ENCODE assay signal across 10 mouse cellular contexts in the genomic region with DNA sequence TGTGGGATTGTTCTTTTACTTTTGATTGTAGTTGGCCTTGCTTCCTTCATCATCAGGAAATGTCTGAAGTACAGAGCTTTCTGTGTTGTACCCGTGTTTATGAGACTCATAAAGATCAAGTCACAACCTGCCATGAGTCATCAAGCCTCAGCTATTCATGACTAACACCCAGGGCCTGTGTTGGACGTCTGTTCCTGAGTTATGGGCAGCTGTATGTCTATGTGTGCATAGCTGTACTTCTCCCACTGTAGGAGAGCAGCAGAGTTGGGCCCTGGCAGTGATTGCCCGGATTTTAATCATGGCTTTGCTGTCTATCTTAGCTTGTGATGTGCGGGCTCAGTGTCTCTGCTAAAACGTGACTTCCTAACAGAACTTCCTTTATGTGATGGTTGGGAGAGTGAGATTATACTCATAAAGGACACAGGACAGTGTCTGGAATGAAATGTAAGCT. TPM values are rescaled to one million over a fixed set of nuclear protein-coding genes. Genes with fewer than 3 reads are reported as not detected.
DNase-seq lines count a peak whose midpoint lies in the region; ATAC-seq and TF ChIP-seq lines count a peak whose summit lies in the region.
"Had no signal": no experiment of that assay in that cellular context is flagged by ENCODE, and none has a peak within 500 bp of the region (broad histone marks: within the 10 kb centered on the region; RNA-seq: fewer than 3 reads in every experiment).

No protein-coding gene starts in this region.

- no peak for TF ChIP-seq POLR2A in CH12.LX (IDR thresholded peaks at IDR 0.05; ENCODE audit: low read depth, low read length)

- H3K4me2 ChIP-seq in heart, postnatal 0 days (ENCODE audit: low read depth, low read length) = no peak overlapping the region
- no peak overlapping the region for H3K4me2 ChIP-seq in CH12.LX (ENCODE audit: insufficient read depth, low read depth, poor library complexity, severe bottlenecking)
- H3K4me2 ChIP-seq: midbrain, embryonic 11.5 days had no signal

- H3K9ac ChIP-seq in heart, postnatal 0 days (replicated peaks; ENCODE audit: low read depth, low read length) = no peak overlapping the region
- no peak overlapping the region for H3K9ac ChIP-seq in CH12.LX (ENCODE audit: insufficient read depth, low read depth)

- no peak for TF ChIP-seq RAD21 in CH12.LX (IDR thresholded peaks at IDR 0.05; ENCODE audit: low read depth, low read length)

- TF ChIP-seq CTCF in heart, postnatal 0 days (IDR thresholded peaks at IDR 0.05; ENCODE audit: low read depth) = no peak
- no peak for TF ChIP-seq CTCF in CH12.LX (conservative IDR thresholded peaks at IDR 0.05 in 1 of 2, IDR thresholded peaks at IDR 0.05 in 1 of 2; ENCODE audit: low read depth in 2 of 2, low read length in 2 of 2)

- no peaks in the 10 kb centered on the region for H3K27me3 ChIP-seq in heart, postnatal 0 days (ENCODE audit: control insufficient read depth, insufficient read depth, low read length)
- H3K27me3 ChIP-seq in CH12.LX (replicated peaks) = no peaks in the 10 kb centered on the region

- H3K9me3 ChIP-seq in heart, postnatal 0 days (replicated peaks; ENCODE audit: control insufficient read depth, low read length) = no peaks in the 10 kb centered on the region
- no peaks in the 10 kb centered on the region for H3K9me3 ChIP-seq in CH12.LX (replicated peaks; ENCODE audit: low read length)

- H3K27ac ChIP-seq in heart, postnatal 0 days (ENCODE audit: low read depth) = peak overlapping the region; percentile 46; the same call in 1 of the 2 replicates
- H3K27ac ChIP-seq in CH12.LX (ENCODE audit: insufficient read depth, low read depth) (peak overlapping the region; percentile 20; the same call in 1 of the 2 replicates), macrophage (peak overlapping the region; percentile 97)

- TF ChIP-seq EP300 in heart, postnatal 0 days (IDR thresholded peaks at IDR 0.05; ENCODE audit: low read depth) = no peak
- TF ChIP-seq EP300 in CH12.LX (IDR thresholded peaks at IDR 0.05; ENCODE audit: low read length) = no peak

- ATAC-seq in heart, postnatal 0 days (ENCODE audit: insufficient read depth, low read depth) = no peak

- H3K4me1 ChIP-seq in heart, postnatal 0 days (ENCODE audit: control insufficient read depth, insufficient read depth) = no peaks in the 10 kb centered on the region
- H3K4me1 ChIP-seq in CH12.LX (ENCODE audit: control insufficient read depth in 1 of 2, insufficient read depth in 2 of 2) = peaks cover 9 to 78% of the 10 kb centered on the region in 2 experiments

- 54% methylated on average over 5 of the region's 5 CpGs for WGBS in heart, postnatal 0 days
- WGBS in macrophage (ENCODE audit: missing documents) = 17% methylated on average over 5 of the region's 5 CpGs

- no peak for DNase-seq in heart, postnatal 0 days (ENCODE audit: low spot score)
- DNase-seq in heart, adult 9 months (ENCODE audit: low spot score in 2 of 2) = no peak
- no peak for DNase-seq in CH12.LX (ENCODE audit: extremely low read depth)
- peak; percentile 14 for DNase-seq in c-Kit-positive CD71-positive TER-119-positive erythroid progenitor cells, embryonic 14.5 days (ENCODE audit: low spot score)
- DNase-seq in testis, postnatal 10 days (ENCODE audit: low spot score) = no peak
- no peak for DNase-seq in cerebellum, postnatal 14 days
- DNase-seq: left cerebral cortex, postnatal 4 days had no signal

- H3K79me2 ChIP-seq in CH12.LX (replicated peaks; ENCODE audit: control insufficient read depth, extremely low read depth, insufficient read depth, poor library complexity, severe bottlenecking) = peaks cover 21% of the 10 kb centered on the region; the same call in 1 of the 2 replicates
- H3K79me2 ChIP-seq in macrophage (ENCODE audit: inconsistent target) = peaks cover 68% of the 10 kb centered on the region

- in situ Hi-C loops in CH12.LX (cut with MboI; ENCODE audit: low pct_ligation_motif_present, low pct_unique_long_range_greater_than_20kb, low sequenced_read_pairs) = no loop called here

- H3K36me3 ChIP-seq in heart, postnatal 0 days (replicated peaks; ENCODE audit: control insufficient read depth, insufficient read depth, low read length) = peaks cover 90% of the 10 kb centered on the region
- H3K36me3 ChIP-seq in CH12.LX (replicated peaks in 1 of 2; ENCODE audit: control insufficient read depth in 1 of 2, insufficient read depth in 1 of 2, low read length in 1 of 2) (peaks cover 83 to 91% of the 10 kb centered on the region in 2 experiments), macrophage (ENCODE audit: inconsistent target) (peaks cover 57% of the 10 kb centered on the region)

- no peak overlapping the region for H3K4me3 ChIP-seq in heart, postnatal 0 days (ENCODE audit: low read depth, low read length)
- H3K4me3 ChIP-seq in CH12.LX (replicated peaks in 1 of 3; ENCODE audit: low read depth in 2 of 3, low read length in 2 of 3, poor library complexity in 1 of 3) = no peak overlapping the region
- no peak overlapping the region for H3K4me3 ChIP-seq in macrophage (ENCODE audit: inconsistent target)

- dilution Hi-C loops in CH12.LX (cut with MboI; ENCODE audit: extremely low pct_ligation_motif_present, extremely low pct_unique_long_range_greater_than_20kb, low sequenced_read_pairs) = no loop called here

TF ChIP-seq in CH12.LX, 34 proteins besides CTCF, POLR2A, EP300 and RAD21:
- no peak for TF ChIP-seq RCOR1 (conservative IDR thresholded peaks at IDR 0.05; ENCODE audit: low read depth, low read length)
- no peak for TF ChIP-seq NRF1 (IDR thresholded peaks at IDR 0.05; ENCODE audit: low read depth, low read length)
- TF ChIP-seq ZC3H11A (IDR thresholded peaks at IDR 0.05; ENCODE audit: low read depth, low read length) = no peak
- TF ChIP-seq SIN3A (IDR thresholded peaks at IDR 0.05; ENCODE audit: low read length) = no peak
- no peak for TF ChIP-seq TCF12 (IDR thresholded peaks at IDR 0.05; ENCODE audit: low read depth, low read length)
TF ChIP-seq in CH12.LX: peak in this region for 0.

RNA-seq across cellular contexts. Expression of a gene that starts 31.3 kb away (rescaled TPM):
- 44.4 and 102 TPM in 2 replicates for total RNA-seq in heart, postnatal 0 days (2014; rRNA removed; ENCODE audit: low replicate concordance)
- 49.8 and 53.6 TPM in 2 replicates for polyA plus RNA-seq in heart, postnatal 0 days (2015; fragmentation: Nextera tagmentation; extraction: Ambion mirVana)
- total RNA-seq in CH12.LX (2012; rRNA removed) = 46.8 and 49.2 TPM in 2 replicates
- total RNA-seq in CH12.LX (2014; rRNA removed) = 81.1 and 82.0 TPM in 2 replicates
- polyA plus RNA-seq in CH12.LX (2012; ENCODE audit: insufficient read length, low read depth) = 28.3 and 35.7 TPM in 2 replicates
- total RNA-seq in macrophage (2018; cell fraction: chromatin; rRNA removed) = 1,000 to 10,000 TPM in 14 of 26 experiments, 100 to 1,000 TPM in 12; 263 to 1,825 (median 1,068) TPM
- total RNA-seq in macrophage (2018; cell fraction: cytosol; rRNA removed) = 100 to 1,000 TPM in 22 of 26 experiments, 10 to 100 TPM in 4; 87.0 to 559 (median 288) TPM
- 1,000 to 10,000 TPM in 17 of 26 experiments, 100 to 1,000 TPM in 9; 365 to 1,587 (median 1,196) TPM for total RNA-seq in macrophage (2018; cell fraction: nucleus; rRNA removed)
- 53.3 to 68.2 TPM (median 67.9 TPM) in 3 replicates for polyA plus RNA-seq in macrophage (2018)

RNA-seq across cellular contexts. Expression of a gene that starts 46.8 kb away (rescaled TPM):
- not detected in 2 replicates for total RNA-seq in heart, postnatal 0 days (2014; rRNA removed; ENCODE audit: low replicate concordance)
- not detected in 2 replicates for polyA plus RNA-seq in heart, postnatal 0 days (2015; fragmentation: Nextera tagmentation; extraction: Ambion mirVana)
- total RNA-seq in CH12.LX (2012; rRNA removed) (not detected in 2 replicates), CH12.LX (2014; rRNA removed) (not detected in 2 replicates)
- polyA plus RNA-seq in CH12.LX (2012; ENCODE audit: insufficient read length, low read depth) (0.22 and 0.33 TPM in 2 replicates), macrophage (2018) (not detected in 3 replicates)
- not detected for total RNA-seq in macrophage (2018; cell fraction: chromatin; rRNA removed)
- not detected for total RNA-seq in macrophage (2018; cell fraction: cytosol; rRNA removed)
- total RNA-seq in macrophage (2018; cell fraction: nucleus; rRNA removed) = not detected
- total RNA-seq: left cerebral cortex, postnatal 4 days had no signal
- polyA plus RNA-seq: hindbrain, embryonic 11.5 days; midbrain, embryonic 11.5 days had no signal

RNA-seq across cellular contexts. Expression of a gene that starts 52.6 kb away (rescaled TPM):
- total RNA-seq in heart, postnatal 0 days (2014; rRNA removed; ENCODE audit: low replicate concordance) = 8.2 and 11.9 TPM in 2 replicates
- polyA plus RNA-seq in heart, postnatal 0 days (2015; fragmentation: Nextera tagmentation; extraction: Ambion mirVana) = 10.7 and 12.3 TPM in 2 replicates
- 36.2 and 42.6 TPM in 2 replicates for total RNA-seq in CH12.LX (2012; rRNA removed)
- total RNA-seq in CH12.LX (2014; rRNA removed) = 59.3 and 69.9 TPM in 2 replicates
- polyA plus RNA-seq in CH12.LX (2012; ENCODE audit: insufficient read length, low read depth) = 53.3 and 64.9 TPM in 2 replicates
- total RNA-seq in macrophage (2018; cell fraction: chromatin; rRNA removed) = 100 to 1,000 TPM in 14 of 26 experiments, 10 to 100 TPM in 12; 43.7 to 128 (median 103) TPM
- 100 to 1,000 TPM in 12 of 26 experiments, 10 to 100 TPM in 14; 70.9 to 125 (median 96.1) TPM for total RNA-seq in macrophage (2018; cell fraction: cytosol; rRNA removed)
- 100 to 1,000 TPM in 17 of 26 experiments, 10 to 100 TPM in 9; 60.2 to 219 (median 108) TPM for total RNA-seq in macrophage (2018; cell fraction: nucleus; rRNA removed)
- 86.3 to 116 TPM (median 89.4 TPM) in 3 replicates for polyA plus RNA-seq in macrophage (2018)

Comparison
In these comparisons a context has a peak if more than half of its experiments do, and no peak if none do; other contexts are left out.
1. H3K27ac ChIP-seq: peak in every context shown above with its lines; median percentile 97 in macrophage; 46 in heart, postnatal 0 days; 20 in CH12.LX.